Mouse (Mus musculus) G1E (cell line): Measurements from ENCODE around the gene Olfr1302. TPM values are rescaled to one million over a fixed set of nuclear protein-coding genes. Genes with fewer than 3 reads are reported as not detected.

Experiments used
- ATAC-seq: 2 replicates; pipeline ENCODE4 v1.8.0; 2016; ENCODE audit warnings: mild to moderate bottlenecking; ENCODE audit not compliant: insufficient number of reproducible peaks, poor library complexity, low FRiP score, severe bottlenecking; ENCODE audit errors: extremely low read depth
- DNase-seq: peaks from one replicate; pipeline ENCODE4 v3.0.0; 2012; ENCODE audit warnings: low spot score
- H3K27me3 ChIP-seq: 2 replicates; pipeline ENCODE4 v1.6.1; 2012; ENCODE audit warnings: mild to moderate bottlenecking, low read length, inconsistent platforms; ENCODE audit not compliant: insufficient read depth
- H3K36me3 ChIP-seq: replicated peaks from 2 replicates; pipeline ENCODE3; 2012; ENCODE audit warnings: mild to moderate bottlenecking, inconsistent platforms
- H3K4me1 ChIP-seq: 2 replicates; pipeline ENCODE4 v1.6.1; 2012; ENCODE audit warnings: low read depth, low read length, inconsistent platforms, mixed read lengths; ENCODE audit not compliant: insufficient read depth
- H3K4me3 ChIP-seq: 2 replicates; pipeline ENCODE4 v1.5.1; 2012; ENCODE audit warnings: low read depth, mild to moderate bottlenecking, inconsistent platforms, low read length, moderate library complexity, mixed read lengths
- H3K9me3 ChIP-seq: replicated peaks from 2 replicates; pipeline ENCODE4 v1.6.1; 2012; ENCODE audit warnings: inconsistent platforms
- CTCF ChIP-seq: IDR thresholded peaks from 2 replicates; pipeline ENCODE4 v1.5.1; 2012; ENCODE audit warnings: low read depth, low read length, inconsistent platforms, mixed read lengths
- GATA1 ChIP-seq: IDR thresholded peaks from 2 replicates; pipeline ENCODE4 v1.6.1; 2012; ENCODE audit warnings: borderline replicate concordance, low read length, inconsistent platforms, mixed read lengths
- GATA2 ChIP-seq: IDR thresholded peaks from 2 replicates; pipeline ENCODE4 v1.6.1; 2012; ENCODE audit warnings: low read depth, low read length, inconsistent platforms, borderline replicate concordance
- POLR2AphosphoS5 ChIP-seq: IDR thresholded peaks from 2 replicates; pipeline ENCODE4 v1.6.1; 2012; ENCODE audit warnings: low read depth, low read length, inconsistent platforms; ENCODE audit not compliant: insufficient replicate concordance
- TAL1 ChIP-seq: conservative IDR thresholded peaks from 2 replicates; pipeline ENCODE4 v1.6.1; 2012; ENCODE audit warnings: low read depth, low read length, inconsistent platforms, mixed read lengths
- polyA plus RNA-seq: library from polyadenylated mRNA; stranded (reverse); fragments of >175 nt; gene quantifications from 2 replicates; pipeline ENCODE4 v1.2.3, GENCODE M21; 2012
- total RNA-seq, 2 experiments: library from RNA; stranded (forward) in 1 of 2; stranded (reverse) in 1 of 2; fragments of 200-1000 nt in 1 of 2; fragments of >200 nt in 1 of 2; fragmentation: Nextera tagmentation in 1 of 2; gene quantifications; 2 replicates each; pipeline ENCODE4 v1.2.3; 2014 to 2017

Olfr1302 gene
- total RNA-seq (2014; fragmentation: Nextera tagmentation) (not detected in 2 replicates), total RNA-seq (2017) (0.05 TPM in 1 of 2 replicates, not detected in the other), polyA plus RNA-seq (not detected in 2 replicates)

DNA sequence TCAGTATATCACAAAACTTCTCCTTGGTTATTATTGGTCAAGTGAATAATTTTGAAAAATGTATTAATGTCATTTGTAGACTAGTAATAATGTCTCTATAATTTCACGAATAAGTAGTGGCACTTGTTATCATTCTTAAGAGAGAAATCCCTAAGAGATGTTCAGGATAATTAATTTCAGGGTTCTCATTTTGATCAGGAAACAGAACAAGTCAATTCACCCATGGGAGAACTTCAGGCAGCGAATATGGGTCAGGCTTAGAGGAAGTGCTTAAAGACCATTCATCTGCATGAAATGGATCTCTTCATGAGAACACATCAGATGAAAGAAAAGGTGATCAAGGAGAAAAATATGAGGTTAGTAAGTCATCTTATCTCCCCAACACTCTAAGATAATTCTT lies at the start of gene Olfr1302:
Gene Olfr1302, plus strand, starts transcription at position 301 of the 400 bp plus-strand sequence.
- DNase-seq (no peak), ATAC-seq (no peak)
- Histone ChIP-seq H3K36me3 (no peaks in the 10 kb centered on the region), H3K27me3 (no peaks in the 10 kb centered on the region), H3K9me3 (peaks cover 5% of the 10 kb centered on the region; the same call in 1 of the 2 replicates), H3K4me1 (no peaks in the 10 kb centered on the region), H3K4me3 (no peak within 1 kb of the TSS)
- TF ChIP-seq POLR2AphosphoS5, result no peak
- TF ChIP-seq TAL1, result no peak
- TF ChIP-seq GATA2, result no peak
- TF ChIP-seq GATA1, result no peak
- no peak for TF ChIP-seq CTCF

DNA sequence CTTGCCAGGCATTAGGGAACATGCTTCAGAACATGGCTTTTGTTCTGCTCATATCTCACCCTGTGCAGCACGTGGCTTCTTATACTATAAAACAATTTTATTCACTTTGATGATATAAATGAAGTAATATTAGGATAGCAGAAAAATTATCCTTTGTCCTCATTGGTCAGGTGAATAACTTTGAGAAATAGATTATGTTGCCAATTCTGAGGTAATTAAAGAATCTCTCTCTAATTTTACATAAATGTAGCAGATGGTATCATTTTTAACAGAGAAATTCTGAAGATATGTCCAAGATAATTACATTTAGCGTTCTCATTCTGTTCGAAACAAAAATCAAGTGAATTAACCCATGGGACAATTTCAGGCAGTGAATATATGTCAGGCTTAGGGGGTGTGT lies 26.5 kb upstream of the Olfr1302 start, which contains the start of gene Olfr1301:
Gene Olfr1301, plus strand, starts transcription at position 301 of the 400 bp plus-strand sequence.
- Histone ChIP-seq H3K9me3 (peaks cover 1% of the 10 kb centered on the region), H3K36me3 (no peaks in the 10 kb centered on the region), H3K27me3 (no peaks in the 10 kb centered on the region), H3K4me3 (no peak within 1 kb of the TSS), H3K4me1 (no peaks in the 10 kb centered on the region)
- DNase-seq, result no peak
- TF ChIP-seq POLR2AphosphoS5 (no peak), CTCF (no peak), TAL1 (no peak), GATA1 (no peak)
- no peak for ATAC-seq

DNA sequence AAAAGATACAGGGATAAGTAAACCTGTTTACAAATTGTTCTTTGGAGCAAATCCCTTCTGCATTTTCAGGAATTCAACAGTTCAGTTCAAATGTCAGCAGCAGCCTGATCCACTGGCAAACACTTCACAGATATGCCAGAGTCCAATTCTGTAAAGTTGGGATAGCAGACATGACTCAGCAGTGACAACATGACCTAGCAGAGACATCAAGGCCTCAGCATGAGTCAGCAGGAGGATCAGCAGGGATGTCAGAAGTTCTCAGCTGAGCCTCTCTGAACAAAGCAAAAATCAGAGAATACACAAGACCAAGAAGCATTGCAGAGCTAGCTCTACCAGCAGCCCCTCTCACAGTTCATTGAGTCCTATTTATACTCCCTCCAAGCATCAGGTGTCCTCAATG lies 35.7 kb downstream of the Olfr1302 start:
- no peak for DNase-seq
- H3K9me3 ChIP-seq, result no peaks in the 10 kb centered on the region
- no peaks in the 10 kb centered on the region for H3K27me3 ChIP-seq
- H3K4me3 ChIP-seq, result no peak overlapping the region
- no peaks in the 10 kb centered on the region for H3K4me1 ChIP-seq
- ATAC-seq, result no peak
- H3K36me3 ChIP-seq, result no peaks in the 10 kb centered on the region
- TF ChIP-seq TAL1 (no peak), POLR2AphosphoS5 (no peak), GATA2 (no peak)

DNA sequence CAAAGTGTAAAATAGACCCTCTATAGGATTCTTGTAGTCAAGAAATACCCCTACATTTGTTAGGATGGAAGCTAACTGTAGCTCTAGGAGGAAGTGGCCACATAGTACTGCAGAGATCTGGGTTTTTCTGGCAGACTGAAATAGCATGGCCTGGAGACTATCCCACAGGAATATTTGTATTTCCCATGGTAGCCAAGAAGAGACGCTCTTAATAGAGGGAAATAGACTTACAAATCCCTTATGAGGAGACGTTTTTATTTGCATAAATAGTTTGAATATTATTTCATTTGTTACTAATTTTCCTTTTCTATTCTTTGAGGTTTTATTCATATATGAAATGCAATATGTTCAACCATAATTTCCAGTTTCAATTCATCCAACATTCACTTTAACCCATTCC lies 43.0 kb downstream of the Olfr1302 start, which contains the start of gene Olfr1303:
Gene Olfr1303, minus strand, starts transcription at position 101 of the 400 bp plus-strand sequence.
- Histone ChIP-seq H3K9me3 (no peaks in the 10 kb centered on the region), H3K27me3 (no peaks in the 10 kb centered on the region), H3K4me3 (no peak within 1 kb of the TSS), H3K4me1 (no peaks in the 10 kb centered on the region), H3K36me3 (no peaks in the 10 kb centered on the region)
- no peak for ATAC-seq
- TF ChIP-seq TAL1 (no peak), CTCF (no peak), POLR2AphosphoS5 (no peak), GATA2 (no peak), GATA1 (no peak)
- no peak for DNase-seq

Other genes starting within 250 kb of the Olfr1302 start
- gene Olfr1294, start 237.1 kb upstream of the Olfr1302 start, total RNA-seq (2014; fragmentation: Nextera tagmentation), result not detected in 2 replicates
- gene Olfr1294, start 237.1 kb upstream of the Olfr1302 start, total RNA-seq (2017), result 0.23 TPM in 1 of 2 replicates, not detected in the other
- not detected in 2 replicates for gene Olfr1294, start 237.1 kb upstream of the Olfr1302 start, polyA plus RNA-seq
- not detected in 2 replicates for gene Olfr1295, start 207.7 kb upstream of the Olfr1302 start, total RNA-seq (2014; fragmentation: Nextera tagmentation)
- gene Olfr1295, start 207.7 kb upstream of the Olfr1302 start, total RNA-seq (2017), result 0.05 and 0.17 TPM in 2 replicates
- gene Olfr1295, start 207.7 kb upstream of the Olfr1302 start, polyA plus RNA-seq, result not detected in 2 replicates
- not detected in 2 replicates for gene Olfr1297, start 150.9 kb upstream of the Olfr1302 start, total RNA-seq (2014; fragmentation: Nextera tagmentation)
- gene Olfr1297, start 150.9 kb upstream of the Olfr1302 start, total RNA-seq (2017), result 0.05 TPM in 1 of 2 replicates, not detected in the other
- gene Olfr1297, start 150.9 kb upstream of the Olfr1302 start, polyA plus RNA-seq, result not detected in 2 replicates
- not detected in 2 replicates for gene Olfr1298, start 128.2 kb upstream of the Olfr1302 start, total RNA-seq (2014; fragmentation: Nextera tagmentation)
- 0.29 TPM in 1 of 2 replicates, not detected in the other for gene Olfr1298, start 128.2 kb upstream of the Olfr1302 start, total RNA-seq (2017)
- not detected in 2 replicates for gene Olfr1298, start 128.2 kb upstream of the Olfr1302 start, polyA plus RNA-seq
- gene Olfr1299, start 116.0 kb upstream of the Olfr1302 start, total RNA-seq (2014; fragmentation: Nextera tagmentation), result not detected in 2 replicates
- 0.12 and 0.16 TPM in 2 replicates for gene Olfr1299, start 116.0 kb upstream of the Olfr1302 start, total RNA-seq (2017)
- not detected in 2 replicates for gene Olfr1299, start 116.0 kb upstream of the Olfr1302 start, polyA plus RNA-seq
- gene Olfr1301, start 26.4 kb upstream of the Olfr1302 start, total RNA-seq (2014; fragmentation: Nextera tagmentation), result not detected in 2 replicates
- gene Olfr1301, start 26.4 kb upstream of the Olfr1302 start, total RNA-seq (2017), result under 0.01 TPM in 1 of 2 replicates, not detected in the other
- gene Olfr1301, start 26.4 kb upstream of the Olfr1302 start, polyA plus RNA-seq, result not detected in 2 replicates
- not detected in 2 replicates for gene Olfr1303, start 42.9 kb downstream of the Olfr1302 start, total RNA-seq (2014; fragmentation: Nextera tagmentation)
- gene Olfr1303, start 42.9 kb downstream of the Olfr1302 start, total RNA-seq (2017), result not detected in 2 replicates
- gene Olfr1303, start 42.9 kb downstream of the Olfr1302 start, polyA plus RNA-seq, result not detected in 2 replicates
- not detected in 2 replicates for gene Olfr1305, start 99.7 kb downstream of the Olfr1302 start, total RNA-seq (2014; fragmentation: Nextera tagmentation)
- gene Olfr1305, start 99.7 kb downstream of the Olfr1302 start, total RNA-seq (2017), result 0.16 and 0.35 TPM in 2 replicates
- not detected in 2 replicates for gene Olfr1305, start 99.7 kb downstream of the Olfr1302 start, polyA plus RNA-seq
- gene Olfr1306, start 138.8 kb downstream of the Olfr1302 start, total RNA-seq (2014; fragmentation: Nextera tagmentation), result not detected in 2 replicates
- 0.11 TPM in 1 of 2 replicates, not detected in the other for gene Olfr1306, start 138.8 kb downstream of the Olfr1302 start, total RNA-seq (2017)
- not detected in 2 replicates for gene Olfr1306, start 138.8 kb downstream of the Olfr1302 start, polyA plus RNA-seq
- not detected in 2 replicates for gene Olfr1307, start 172.0 kb downstream of the Olfr1302 start, total RNA-seq (2014; fragmentation: Nextera tagmentation)
- 0.06 and 0.11 TPM in 2 replicates for gene Olfr1307, start 172.0 kb downstream of the Olfr1302 start, total RNA-seq (2017)
- not detected in 2 replicates for gene Olfr1307, start 172.0 kb downstream of the Olfr1302 start, polyA plus RNA-seq
- gene Olfr1308, start 187.5 kb downstream of the Olfr1302 start, total RNA-seq (2014; fragmentation: Nextera tagmentation), result not detected in 2 replicates
- gene Olfr1308, start 187.5 kb downstream of the Olfr1302 start, total RNA-seq (2017), result 0.27 TPM in 1 of 2 replicates, not detected in the other
- gene Olfr1308, start 187.5 kb downstream of the Olfr1302 start, polyA plus RNA-seq, result not detected in 2 replicates
- not detected in 2 replicates for gene Olfr1309, start 212.9 kb downstream of the Olfr1302 start, total RNA-seq (2014; fragmentation: Nextera tagmentation)
- 0.05 and 0.06 TPM in 2 replicates for gene Olfr1309, start 212.9 kb downstream of the Olfr1302 start, total RNA-seq (2017)
- gene Olfr1309, start 212.9 kb downstream of the Olfr1302 start, polyA plus RNA-seq, result not detected in 2 replicates
- gene Olfr1310, start 235.3 kb downstream of the Olfr1302 start, total RNA-seq (2014; fragmentation: Nextera tagmentation), result not detected in 2 replicates
- gene Olfr1310, start 235.3 kb downstream of the Olfr1302 start, total RNA-seq (2017), result under 0.01 TPM in 1 of 2 replicates, not detected in the other
- not detected in 2 replicates for gene Olfr1310, start 235.3 kb downstream of the Olfr1302 start, polyA plus RNA-seq
- not detected in 2 replicates for gene Olfr1311, start 247.0 kb downstream of the Olfr1302 start, total RNA-seq (2014; fragmentation: Nextera tagmentation)
- 0.12 and 0.16 TPM in 2 replicates for gene Olfr1311, start 247.0 kb downstream of the Olfr1302 start, total RNA-seq (2017)
- gene Olfr1311, start 247.0 kb downstream of the Olfr1302 start, polyA plus RNA-seq, result not detected in 2 replicates